Comparison of ENCODE assay signal across 19 mouse cellular contexts in the genomic region with DNA sequence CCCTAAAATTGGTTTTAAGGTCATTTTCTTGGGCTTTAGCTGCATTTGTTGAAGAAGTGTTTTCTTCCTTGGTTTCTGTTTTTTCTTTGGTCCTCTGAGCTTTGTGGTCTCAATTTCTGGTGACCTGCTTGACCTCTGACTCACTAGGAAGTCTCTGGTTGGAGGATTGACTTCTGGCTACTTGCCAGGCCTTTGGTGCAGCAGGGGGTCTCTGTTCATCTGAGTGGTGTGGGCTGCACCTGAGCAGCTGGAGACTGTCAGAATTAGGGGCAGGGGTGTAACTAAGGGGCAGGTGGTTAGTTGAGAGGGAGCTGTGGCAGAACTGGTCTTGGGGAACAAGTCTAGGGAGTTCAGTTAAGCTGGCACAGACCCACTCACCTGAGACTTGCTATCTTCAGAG. TPM values are rescaled to one million over a fixed set of nuclear protein-coding genes. Genes with fewer than 3 reads are reported as not detected.
DNase-seq lines count a peak whose midpoint lies in the region; ATAC-seq and TF ChIP-seq lines count a peak whose summit lies in the region.
"Had no signal": no experiment of that assay in that cellular context is flagged by ENCODE, and none has a peak within 500 bp of the region (broad histone marks: within the 10 kb centered on the region; RNA-seq: fewer than 3 reads in every experiment).

No protein-coding gene starts in this region.

- no peak overlapping the region for H3K4me3 ChIP-seq in hindbrain, embryonic 10.5 days
- no peak overlapping the region for H3K4me3 ChIP-seq in hindbrain, embryonic 12.5 days
- no peak overlapping the region for H3K4me3 ChIP-seq in ES-Bruce4 (ENCODE audit: low read depth, low read length)
- H3K4me3 ChIP-seq: forebrain, embryonic 15.5 days; kidney, embryonic 15.5 days; limb, embryonic 15.5 days; midbrain, embryonic 15.5 days; neural tube, embryonic 15.5 days had no signal

- H3K27me3 ChIP-seq in hindbrain, embryonic 10.5 days (ENCODE audit: insufficient read depth, poor library complexity, severe bottlenecking) = no peaks in the 10 kb centered on the region
- no peaks in the 10 kb centered on the region for H3K27me3 ChIP-seq in hindbrain, embryonic 12.5 days
- H3K27me3 ChIP-seq in ES-Bruce4 (ENCODE audit: control insufficient read depth, insufficient read depth, low read length, poor library complexity, severe bottlenecking) = no peaks in the 10 kb centered on the region
- H3K27me3 ChIP-seq: forebrain, embryonic 15.5 days; kidney, embryonic 15.5 days; limb, embryonic 15.5 days; midbrain, embryonic 15.5 days; neural tube, embryonic 15.5 days had no signal

- no peak for TF ChIP-seq CTCF in ES-Bruce4 (IDR thresholded peaks at IDR 0.05; ENCODE audit: low read depth, low read length)

- no peak overlapping the region for H3K9ac ChIP-seq in hindbrain, embryonic 12.5 days
- H3K9ac ChIP-seq in ES-Bruce4 (ENCODE audit: low read depth, poor library complexity, severe bottlenecking) = no peak overlapping the region
- H3K9ac ChIP-seq: forebrain, embryonic 15.5 days; kidney, embryonic 15.5 days; limb, embryonic 15.5 days; midbrain, embryonic 15.5 days; neural tube, embryonic 15.5 days had no signal

- no peaks in the 10 kb centered on the region for H3K9me3 ChIP-seq in hindbrain, embryonic 10.5 days
- H3K9me3 ChIP-seq in hindbrain, embryonic 12.5 days (replicated peaks) = no peaks in the 10 kb centered on the region
- 0 out of 2 replicates have a peak, but pooled peaks cover 3% of the 10 kb centered on the region for H3K9me3 ChIP-seq in ES-Bruce4 (replicated peaks; ENCODE audit: control insufficient read depth, insufficient read depth, low read length, poor library complexity, severe bottlenecking)
- H3K9me3 ChIP-seq: forebrain, embryonic 15.5 days; kidney, embryonic 15.5 days; limb, embryonic 15.5 days; midbrain, embryonic 15.5 days; neural tube, embryonic 15.5 days had no signal

- DNase-seq in cerebellum, postnatal 10 days = peak; percentile 23 to 34
- no peak for DNase-seq in cerebellum, adult 11 months
- peak; percentile 11 for DNase-seq in hindbrain, embryonic 10.5 days (ENCODE audit: low spot score)
- peak; percentile 54 for DNase-seq in ZHBTc4 (ENCODE audit: low read depth, low spot score)
- no peak for DNase-seq in adrenal gland, postnatal 25 days
- no peak for DNase-seq in testis, postnatal 14 days (ENCODE audit: low spot score)
- DNase-seq: adrenal gland, postnatal 36 days; gastrocnemius, postnatal 36 days; heart, postnatal 4 days; thymus, postnatal 25 days had no signal

- TF ChIP-seq EP300 in ES-Bruce4 (IDR thresholded peaks at IDR 0.05; ENCODE audit: insufficient read depth, low read depth, low read length) = no peak

- no peak overlapping the region for H3K4me2 ChIP-seq in hindbrain, embryonic 12.5 days (replicated peaks)
- H3K4me2 ChIP-seq: forebrain, embryonic 15.5 days; kidney, embryonic 15.5 days; limb, embryonic 15.5 days; midbrain, embryonic 15.5 days; neural tube, embryonic 15.5 days had no signal

- no peak for TF ChIP-seq POLR2A in ES-Bruce4 (IDR thresholded peaks at IDR 0.05; ENCODE audit: insufficient read depth, low read length)

- H3K4me1 ChIP-seq in hindbrain, embryonic 10.5 days (replicated peaks) = no peaks in the 10 kb centered on the region
- no peaks in the 10 kb centered on the region for H3K4me1 ChIP-seq in hindbrain, embryonic 12.5 days
- H3K4me1 ChIP-seq in ES-Bruce4 (ENCODE audit: control insufficient read depth, insufficient read depth, low read length) = no peaks in the 10 kb centered on the region
- H3K4me1 ChIP-seq: forebrain, embryonic 15.5 days; kidney, embryonic 15.5 days; limb, embryonic 15.5 days; midbrain, embryonic 15.5 days; neural tube, embryonic 15.5 days had no signal

- H3K27ac ChIP-seq in hindbrain, embryonic 10.5 days = no peak overlapping the region
- no peak overlapping the region for H3K27ac ChIP-seq in hindbrain, embryonic 12.5 days
- 0 out of 2 replicates have a peak overlapping the region, but pooled peaks have one; percentile 44 for H3K27ac ChIP-seq in ES-Bruce4 (ENCODE audit: insufficient read depth, low read length)
- H3K27ac ChIP-seq: forebrain, embryonic 15.5 days; hindbrain, postnatal 0 days; kidney, embryonic 15.5 days; limb, embryonic 15.5 days; midbrain, embryonic 15.5 days; neural tube, embryonic 15.5 days had no signal

- no peak for ATAC-seq in hindbrain, embryonic 12.5 days (ENCODE audit: low FRiP score)
- ATAC-seq: forebrain, embryonic 15.5 days; hindbrain, postnatal 0 days; intestine, postnatal 0 days; midbrain, embryonic 15.5 days had no signal

- H3K36me3 ChIP-seq in hindbrain, embryonic 10.5 days = peaks cover 96% of the 10 kb centered on the region
- peaks cover 59% of the 10 kb centered on the region for H3K36me3 ChIP-seq in hindbrain, embryonic 12.5 days
- H3K36me3 ChIP-seq in ES-Bruce4 (ENCODE audit: control insufficient read depth, insufficient read depth, low read length, poor library complexity, severe bottlenecking) = peaks cover 18% of the 10 kb centered on the region

RNA-seq across cellular contexts. Expression of a gene that starts 47.6 kb away (rescaled TPM):
- polyA plus RNA-seq in hindbrain, embryonic 10.5 days (2016; fragmentation: Nextera tagmentation; extraction: Ambion mirVana) = 67.8 and 74.2 TPM in 2 replicates
- polyA plus RNA-seq in hindbrain, embryonic 12.5 days (2016; fragmentation: Nextera tagmentation; extraction: Ambion mirVana) = 54.3 and 63.9 TPM in 2 replicates
- 17.1 and 17.2 TPM in 2 replicates for polyA plus RNA-seq in ES-Bruce4 (2011; ENCODE audit: insufficient read depth, insufficient read length, low read depth, missing spikeins)
- 67.9 and 77.7 TPM in 2 replicates for total RNA-seq in adrenal gland, postnatal 25 days (2021)

RNA-seq across cellular contexts. Expression of a gene that starts 49.7 kb away (rescaled TPM):
- polyA plus RNA-seq in hindbrain, embryonic 10.5 days (2016; fragmentation: Nextera tagmentation; extraction: Ambion mirVana) = 610 and 619 TPM in 2 replicates
- polyA plus RNA-seq in hindbrain, embryonic 12.5 days (2016; fragmentation: Nextera tagmentation; extraction: Ambion mirVana) = 401 and 429 TPM in 2 replicates
- polyA plus RNA-seq in ES-Bruce4 (2011; ENCODE audit: insufficient read depth, insufficient read length, low read depth, missing spikeins) = 141 and 173 TPM in 2 replicates
- 33.5 and 39.5 TPM in 2 replicates for total RNA-seq in adrenal gland, postnatal 25 days (2021)

Comparison
In these comparisons a context has a peak if more than half of its experiments do, and no peak if none do; other contexts are left out.
1. DNase-seq: peak in cerebellum, postnatal 10 days (2 of 2), hindbrain, embryonic 10.5 days (single experiment) and ZHBTc4 (single experiment); none in cerebellum, adult 11 months (single experiment), adrenal gland, postnatal 25 days (single experiment) and testis, postnatal 14 days (single experiment).